8 mouse cellular contexts compared by ENCODE assay signal in genomic region chr6:83439119-83439767, GRCm38 (mm10). TPM values are rescaled to one million over a fixed set of nuclear protein-coding genes. Genes with fewer than 3 reads are reported as not detected.
DNase-seq lines count a peak whose midpoint lies in the region; ATAC-seq lines count a peak whose summit lies in the region.

No protein-coding gene starts in this region.

- no peaks in the 10 kb centered on the region for H3K27me3 ChIP-seq in kidney, embryonic 16.5 days (ENCODE audit: insufficient read depth, low read length)
- H3K27me3 ChIP-seq in embryonic facial prominence, embryonic 10.5 days (replicated peaks; ENCODE audit: low read depth, poor library complexity, severe bottlenecking), result no peaks in the 10 kb centered on the region
- H3K27me3 ChIP-seq in hindbrain, embryonic 15.5 days, result no peaks in the 10 kb centered on the region
- no peaks in the 10 kb centered on the region for H3K27me3 ChIP-seq in midbrain, embryonic 16.5 days (ENCODE audit: control insufficient read depth, insufficient read depth, low read depth, low read length)

- H3K27ac ChIP-seq in kidney, embryonic 16.5 days (ENCODE audit: low read length), result no peak overlapping the region
- 0 out of 2 replicates have a peak overlapping the region, but pooled peaks have one; percentile 91 for H3K27ac ChIP-seq in embryonic facial prominence, embryonic 10.5 days (replicated peaks)
- H3K27ac ChIP-seq in hindbrain, embryonic 15.5 days (replicated peaks), result peak overlapping the region; percentile 96
- H3K27ac ChIP-seq in midbrain, embryonic 16.5 days (ENCODE audit: low read length), result no peak overlapping the region

- H3K36me3 ChIP-seq in kidney, embryonic 16.5 days (ENCODE audit: insufficient read depth, low read length), result peaks cover 16% of the 10 kb centered on the region; the same call in 1 of the 2 replicates
- H3K36me3 ChIP-seq in embryonic facial prominence, embryonic 10.5 days (replicated peaks), result peaks cover 62% of the 10 kb centered on the region
- H3K36me3 ChIP-seq in hindbrain, embryonic 15.5 days, result no peaks in the 10 kb centered on the region
- H3K36me3 ChIP-seq in midbrain, embryonic 16.5 days (ENCODE audit: control insufficient read depth, insufficient read depth, low read length), result peaks cover 3% of the 10 kb centered on the region; the same call in 1 of the 2 replicates

- DNase-seq in kidney, adult 9 months, result no peak
- no peak for DNase-seq in embryonic facial prominence, embryonic 10.5 days (ENCODE audit: low spot score)
- DNase-seq in adipocyte (ENCODE audit: low spot score), result no peak
- no peak for DNase-seq in spleen, postnatal 36 days (ENCODE audit: low spot score in 2 of 2)
- DNase-seq in kidney, postnatal 14 days, result no peak

- 82% methylated on average over 13 of the region's 13 CpGs for WGBS in kidney, embryonic 16.5 days
- 83% methylated on average over 13 of the region's 13 CpGs for WGBS in embryonic facial prominence, embryonic 10.5 days
- 67% methylated on average over 13 of the region's 13 CpGs for WGBS in hindbrain, embryonic 15.5 days
- 62% methylated on average over 13 of the region's 13 CpGs for WGBS in midbrain, embryonic 16.5 days

- peaks cover 65% of the 10 kb centered on the region for H3K4me1 ChIP-seq in kidney, embryonic 16.5 days (ENCODE audit: insufficient read depth, low read length)
- peaks cover 89% of the 10 kb centered on the region for H3K4me1 ChIP-seq in embryonic facial prominence, embryonic 10.5 days
- H3K4me1 ChIP-seq in hindbrain, embryonic 15.5 days (replicated peaks), result peaks cover 90% of the 10 kb centered on the region
- peaks cover 81% of the 10 kb centered on the region for H3K4me1 ChIP-seq in midbrain, embryonic 16.5 days (ENCODE audit: control insufficient read depth, insufficient read depth, low read length)

- peak overlapping the region; percentile 73 for H3K4me2 ChIP-seq in kidney, embryonic 16.5 days (replicated peaks; ENCODE audit: low read depth, low read length)
- peak overlapping the region; percentile 74 for H3K4me2 ChIP-seq in hindbrain, embryonic 15.5 days
- H3K4me2 ChIP-seq in midbrain, embryonic 16.5 days (ENCODE audit: low read length), result peak overlapping the region; percentile 77

- no peak for ATAC-seq in kidney, embryonic 16.5 days (ENCODE audit: low FRiP score, low TSS enrichment)
- no peak for ATAC-seq in hindbrain, embryonic 15.5 days (ENCODE audit: low FRiP score, low read depth)
- ATAC-seq in midbrain, embryonic 16.5 days, result no peak

- no peaks in the 10 kb centered on the region for H3K9me3 ChIP-seq in kidney, embryonic 16.5 days (ENCODE audit: low read length)
- no peaks in the 10 kb centered on the region for H3K9me3 ChIP-seq in embryonic facial prominence, embryonic 10.5 days
- H3K9me3 ChIP-seq in hindbrain, embryonic 15.5 days, result no peaks in the 10 kb centered on the region
- no peaks in the 10 kb centered on the region for H3K9me3 ChIP-seq in midbrain, embryonic 16.5 days (replicated peaks; ENCODE audit: control insufficient read depth, low read length, poor library complexity, severe bottlenecking)

- H3K9ac ChIP-seq in kidney, embryonic 16.5 days (replicated peaks; ENCODE audit: low read length), result peak overlapping the region; percentile 77
- H3K9ac ChIP-seq in hindbrain, embryonic 15.5 days, result peak overlapping the region; percentile 85; the same call in 1 of the 2 replicates
- peak overlapping the region; percentile 53 for H3K9ac ChIP-seq in midbrain, embryonic 16.5 days (ENCODE audit: low read depth, low read length)

- peak overlapping the region; percentile 77 for H3K4me3 ChIP-seq in kidney, embryonic 16.5 days (ENCODE audit: low read length)
- H3K4me3 ChIP-seq in embryonic facial prominence, embryonic 10.5 days, result peak overlapping the region; percentile 78
- H3K4me3 ChIP-seq in hindbrain, embryonic 15.5 days, result peak overlapping the region; percentile 74
- H3K4me3 ChIP-seq in midbrain, embryonic 16.5 days (ENCODE audit: low read depth, low read length), result peak overlapping the region; percentile 78

RNA-seq across cellular contexts. Expression of gene Tet3, which starts 19.6 kb away (rescaled TPM):
- polyA plus RNA-seq in kidney, embryonic 16.5 days (2015; fragmentation: Nextera tagmentation; extraction: Ambion mirVana), result 48.9 and 65.3 TPM in 2 replicates
- polyA plus RNA-seq in embryonic facial prominence, embryonic 10.5 days (2016; fragmentation: Nextera tagmentation; extraction: Ambion mirVana), result 45.1 and 50.0 TPM in 2 replicates
- 57.7 and 70.9 TPM in 2 replicates for polyA plus RNA-seq in hindbrain, embryonic 15.5 days (2015; fragmentation: Nextera tagmentation; extraction: Ambion mirVana)
- polyA plus RNA-seq in midbrain, embryonic 16.5 days (2015; fragmentation: Nextera tagmentation; extraction: Ambion mirVana), result 51.9 and 53.2 TPM in 2 replicates

Comparison
In these comparisons a context has a peak if more than half of its experiments do, and no peak if none do; other contexts are left out.
1. H3K27ac ChIP-seq: peak in embryonic facial prominence, embryonic 10.5 days (single experiment) and hindbrain, embryonic 15.5 days (single experiment); none in kidney, embryonic 16.5 days (single experiment) and midbrain, embryonic 16.5 days (single experiment).
2. Peak in every context shown above with its lines, with median percentiles within 50 percentile points of each other: H3K4me2 ChIP-seq, H3K4me3 ChIP-seq and H3K9ac ChIP-seq.